Mouse (Mus musculus): ENCODE measurements around the gene Ggps1. TPM values are rescaled to one million over a fixed set of nuclear protein-coding genes. Genes with fewer than 3 reads are reported as not detected.
"Not testable (repeated sequence)": the region's sequence is repeated elsewhere in the genome, so short reads cannot be mapped to it uniquely, and the experiment has no call there.

Ggps1 gene
- polyA plus RNA-seq, 1 experiment = 8.6 TPM

GRCm38 (mm10) chr13:14025554-14025953 lies 37.7 kb downstream of the Ggps1 start:
- Histone ChIP-seq H3K4me2 (ENCODE audit: low read depth) (no peak overlapping the region), H3K36me3 (ENCODE audit: control insufficient read depth, insufficient read depth) (peaks cover 14% of the 10 kb centered on the region), H3ac (ENCODE audit: control insufficient read depth, insufficient read length) (no peak overlapping the region), H3K4me3 (no peak overlapping the region), H3K79me2 (ENCODE audit: control insufficient read depth, insufficient read depth) (peaks cover 12% of the 10 kb centered on the region), H3K27me3 (ENCODE audit: control insufficient read depth, insufficient read depth, insufficient read length) (no peaks in the 10 kb centered on the region)
- no peak for TF ChIP-seq USF1 (IDR thresholded peaks at IDR 0.05; ENCODE audit: low read depth)
- TF ChIP-seq E2F4 (IDR thresholded peaks at IDR 0.05; ENCODE audit: insufficient read depth) = no peak
- TF ChIP-seq POLR2AphosphoS2 (IDR thresholded peaks at IDR 0.05; ENCODE audit: insufficient read length, low read depth) = no peak
- no peak for TF ChIP-seq CEBPB (IDR thresholded peaks at IDR 0.05; ENCODE audit: insufficient read depth, poor library complexity, severe bottlenecking)
- TF ChIP-seq POLR2A (IDR thresholded peaks at IDR 0.05; ENCODE audit: insufficient read length, low read depth) = no peak
- TF ChIP-seq TCF12 (IDR thresholded peaks at IDR 0.05; ENCODE audit: insufficient read depth, poor library complexity, severe bottlenecking) = no peak
- no peak for TF ChIP-seq SRF (IDR thresholded peaks at IDR 0.05; ENCODE audit: control insufficient read depth, insufficient read length, low read depth)
- TF ChIP-seq REST (IDR thresholded peaks at IDR 0.05; ENCODE audit: insufficient read depth, insufficient read length) = no peak
- no peak for TF ChIP-seq MYOG (IDR thresholded peaks at IDR 0.05; ENCODE audit: control insufficient read depth in 1 of 3, insufficient read depth in 1 of 3, insufficient read length in 2 of 3, low read depth in 2 of 3)
- TF ChIP-seq TCF3 (IDR thresholded peaks at IDR 0.05; ENCODE audit: insufficient read length, low read depth) = no peak
- TF ChIP-seq MYOD1 (IDR thresholded peaks at IDR 0.05; ENCODE audit: control insufficient read depth in 1 of 3, insufficient read length in 2 of 3, low read depth in 2 of 3) = no peak

DNA sequence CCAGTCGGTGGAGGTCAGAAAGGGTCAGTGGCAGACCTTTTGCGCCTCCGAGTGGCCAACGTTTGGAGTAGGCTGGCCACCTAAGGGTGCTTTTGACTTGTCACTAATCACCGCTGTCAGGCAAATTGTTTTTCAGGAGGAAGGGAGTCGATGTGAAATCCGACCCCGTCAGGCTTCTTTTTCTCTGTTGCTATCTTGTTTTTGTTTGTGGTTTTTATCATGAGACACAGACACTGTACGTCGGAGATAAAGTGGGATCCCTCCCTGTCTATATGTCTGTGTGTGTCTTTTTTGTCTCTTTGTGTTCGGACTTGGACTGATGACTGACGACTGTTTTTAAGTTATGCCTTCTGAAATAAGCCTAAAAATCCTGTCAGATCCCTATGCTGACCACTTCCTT lies 41.9 kb downstream of the Ggps1 start:
- H3K27me3 ChIP-seq (ENCODE audit: control insufficient read depth, insufficient read depth, insufficient read length); H3K4me2 ChIP-seq (ENCODE audit: low read depth); H3ac ChIP-seq (ENCODE audit: control insufficient read depth, insufficient read length); H3K4me3 ChIP-seq; H3K79me2 ChIP-seq (ENCODE audit: control insufficient read depth, insufficient read depth): not testable (repeated sequence)
- peaks cover 15% of the 10 kb centered on the region for H3K36me3 ChIP-seq (ENCODE audit: control insufficient read depth, insufficient read depth)

DNA sequence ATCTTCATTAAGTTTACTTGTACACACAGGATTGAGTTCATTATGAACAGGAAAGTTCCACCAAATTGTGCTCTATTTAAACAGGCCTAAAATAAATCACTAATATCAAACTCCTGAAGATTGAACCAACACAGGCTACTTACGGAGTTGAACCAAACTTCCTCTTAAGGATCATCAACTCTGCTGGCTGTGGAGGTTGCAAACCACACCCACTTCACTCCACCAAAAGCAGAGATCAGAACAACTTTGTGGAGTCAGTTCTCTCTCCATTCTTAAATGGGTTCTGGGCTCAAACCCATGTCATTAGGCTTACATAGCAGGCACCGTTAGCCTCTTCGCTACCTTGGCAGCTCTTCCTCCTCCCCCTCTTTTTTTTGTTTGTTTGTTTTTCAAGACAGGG lies 44.4 kb downstream of the Ggps1 start:
- H3K4me3 ChIP-seq = no peak overlapping the region
- H3K36me3 ChIP-seq (ENCODE audit: control insufficient read depth, insufficient read depth) = peaks cover 24% of the 10 kb centered on the region
- H3K79me2 ChIP-seq (ENCODE audit: control insufficient read depth, insufficient read depth) = no peaks in the 10 kb centered on the region
- no peak for TF ChIP-seq MYOG (IDR thresholded peaks at IDR 0.05; ENCODE audit: control insufficient read depth in 1 of 3, insufficient read depth in 1 of 3, insufficient read length in 2 of 3, low read depth in 2 of 3)
- no peak for TF ChIP-seq CEBPB (IDR thresholded peaks at IDR 0.05; ENCODE audit: insufficient read depth, poor library complexity, severe bottlenecking)
- no peak for TF ChIP-seq REST (IDR thresholded peaks at IDR 0.05; ENCODE audit: insufficient read depth, insufficient read length)
- TF ChIP-seq POLR2AphosphoS2 (IDR thresholded peaks at IDR 0.05; ENCODE audit: insufficient read length, low read depth) = no peak
- no peak for TF ChIP-seq E2F4 (IDR thresholded peaks at IDR 0.05; ENCODE audit: insufficient read depth)
- TF ChIP-seq TCF12 (IDR thresholded peaks at IDR 0.05; ENCODE audit: insufficient read depth, poor library complexity, severe bottlenecking) = no peak
- TF ChIP-seq USF1 (IDR thresholded peaks at IDR 0.05; ENCODE audit: low read depth) = no peak
- TF ChIP-seq MYOD1 (IDR thresholded peaks at IDR 0.05; ENCODE audit: control insufficient read depth in 1 of 3, insufficient read length in 2 of 3, low read depth in 2 of 3) = no peak
- no peak for TF ChIP-seq SRF (IDR thresholded peaks at IDR 0.05; ENCODE audit: control insufficient read depth, insufficient read length, low read depth)
- no peak for TF ChIP-seq TCF3 (IDR thresholded peaks at IDR 0.05; ENCODE audit: insufficient read length, low read depth)
- TF ChIP-seq MAX (IDR thresholded peaks at IDR 0.05; ENCODE audit: low read depth) = no peak
- H3ac ChIP-seq (ENCODE audit: control insufficient read depth, insufficient read length) = no peak overlapping the region
- H3K27me3 ChIP-seq (ENCODE audit: control insufficient read depth, insufficient read depth, insufficient read length) = no peaks in the 10 kb centered on the region
- no peak overlapping the region for H3K4me2 ChIP-seq (ENCODE audit: low read depth)

- no peak for TF ChIP-seq TCF3 (IDR thresholded peaks at IDR 0.05; ENCODE audit: insufficient read length, low read depth)
- no peak for TF ChIP-seq REST (IDR thresholded peaks at IDR 0.05; ENCODE audit: insufficient read depth, insufficient read length)
- TF ChIP-seq MYOG (IDR thresholded peaks at IDR 0.05; ENCODE audit: control insufficient read depth in 1 of 3, insufficient read depth in 1 of 3, insufficient read length in 2 of 3, low read depth in 2 of 3) = no peak
- no peak for TF ChIP-seq POLR2AphosphoS2 (IDR thresholded peaks at IDR 0.05; ENCODE audit: insufficient read length, low read depth)
- no peak for TF ChIP-seq TCF12 (IDR thresholded peaks at IDR 0.05; ENCODE audit: insufficient read depth, poor library complexity, severe bottlenecking)
- no peak for TF ChIP-seq USF1 (IDR thresholded peaks at IDR 0.05; ENCODE audit: low read depth)
- TF ChIP-seq CEBPB (IDR thresholded peaks at IDR 0.05; ENCODE audit: insufficient read depth, poor library complexity, severe bottlenecking) = no peak
- TF ChIP-seq MAX (IDR thresholded peaks at IDR 0.05; ENCODE audit: low read depth) = no peak
- TF ChIP-seq SRF (IDR thresholded peaks at IDR 0.05; ENCODE audit: control insufficient read depth, insufficient read length, low read depth) = no peak
- no peak for TF ChIP-seq MYOD1 (IDR thresholded peaks at IDR 0.05; ENCODE audit: control insufficient read depth in 1 of 3, insufficient read length in 2 of 3, low read depth in 2 of 3)
- TF ChIP-seq E2F4 (IDR thresholded peaks at IDR 0.05; ENCODE audit: insufficient read depth) = no peak
- TF ChIP-seq POLR2A (IDR thresholded peaks at IDR 0.05; ENCODE audit: insufficient read length, low read depth) = no peak
- Histone ChIP-seq H3K36me3 (ENCODE audit: control insufficient read depth, insufficient read depth) (peaks cover 25% of the 10 kb centered on the region), H3K27me3 (ENCODE audit: control insufficient read depth, insufficient read depth, insufficient read length) (no peaks in the 10 kb centered on the region), H3K4me2 (ENCODE audit: low read depth) (no peak overlapping the region), H3K79me2 (ENCODE audit: control insufficient read depth, insufficient read depth) (no peaks in the 10 kb centered on the region), H3ac (ENCODE audit: control insufficient read depth, insufficient read length) (no peak overlapping the region), H3K4me3 (no peak overlapping the region)
These were observed 45.0 kb downstream of the Ggps1 start for GRCm38 (mm10) chr13:14018283-14018682.

DNA sequence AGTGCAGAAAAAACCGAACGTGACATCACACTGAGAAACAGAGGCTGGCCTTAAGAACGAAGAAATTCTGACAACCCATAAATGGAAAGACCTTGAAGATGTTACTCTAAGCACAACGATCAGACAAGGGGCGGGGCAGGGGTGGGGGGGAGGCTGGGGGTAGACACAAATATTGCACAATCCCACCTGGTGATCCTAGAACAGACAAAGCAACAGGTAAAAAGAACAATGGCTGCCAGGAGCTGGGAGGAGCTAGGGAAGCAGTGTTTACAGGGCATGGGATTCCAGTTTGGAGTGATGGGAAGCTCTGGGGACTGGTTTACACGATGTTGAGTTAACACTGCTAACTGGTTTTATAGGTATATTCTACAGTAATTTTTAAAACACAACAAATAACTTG lies 47.7 kb downstream of the Ggps1 start:
- H3ac ChIP-seq (ENCODE audit: control insufficient read depth, insufficient read length) = no peak overlapping the region
- no peaks in the 10 kb centered on the region for H3K79me2 ChIP-seq (ENCODE audit: control insufficient read depth, insufficient read depth)
- H3K4me3 ChIP-seq = no peak overlapping the region
- no peaks in the 10 kb centered on the region for H3K27me3 ChIP-seq (ENCODE audit: control insufficient read depth, insufficient read depth, insufficient read length)
- TF ChIP-seq CEBPB (IDR thresholded peaks at IDR 0.05; ENCODE audit: insufficient read depth, poor library complexity, severe bottlenecking) (no peak), POLR2A (IDR thresholded peaks at IDR 0.05; ENCODE audit: insufficient read length, low read depth) (no peak), REST (IDR thresholded peaks at IDR 0.05; ENCODE audit: insufficient read depth, insufficient read length) (no peak), SRF (IDR thresholded peaks at IDR 0.05; ENCODE audit: control insufficient read depth, insufficient read length, low read depth) (no peak), POLR2AphosphoS2 (IDR thresholded peaks at IDR 0.05; ENCODE audit: insufficient read length, low read depth) (no peak), MAX (IDR thresholded peaks at IDR 0.05; ENCODE audit: low read depth) (no peak), TCF12 (IDR thresholded peaks at IDR 0.05; ENCODE audit: insufficient read depth, poor library complexity, severe bottlenecking) (no peak), E2F4 (IDR thresholded peaks at IDR 0.05; ENCODE audit: insufficient read depth) (no peak), TCF3 (IDR thresholded peaks at IDR 0.05; ENCODE audit: insufficient read length, low read depth) (no peak), MYOD1 (IDR thresholded peaks at IDR 0.05; ENCODE audit: control insufficient read depth in 1 of 3, insufficient read length in 2 of 3, low read depth in 2 of 3) (no peak), MYOG (IDR thresholded peaks at IDR 0.05; ENCODE audit: control insufficient read depth in 1 of 3, insufficient read depth in 1 of 3, insufficient read length in 2 of 3, low read depth in 2 of 3) (no peak), USF1 (IDR thresholded peaks at IDR 0.05; ENCODE audit: low read depth) (no peak)
- H3K4me2 ChIP-seq (ENCODE audit: low read depth) = no peak overlapping the region
- H3K36me3 ChIP-seq (ENCODE audit: control insufficient read depth, insufficient read depth) = peaks cover 39% of the 10 kb centered on the region
